ENCODE assay signal across 11 mouse cellular contexts in the genomic region with DNA sequence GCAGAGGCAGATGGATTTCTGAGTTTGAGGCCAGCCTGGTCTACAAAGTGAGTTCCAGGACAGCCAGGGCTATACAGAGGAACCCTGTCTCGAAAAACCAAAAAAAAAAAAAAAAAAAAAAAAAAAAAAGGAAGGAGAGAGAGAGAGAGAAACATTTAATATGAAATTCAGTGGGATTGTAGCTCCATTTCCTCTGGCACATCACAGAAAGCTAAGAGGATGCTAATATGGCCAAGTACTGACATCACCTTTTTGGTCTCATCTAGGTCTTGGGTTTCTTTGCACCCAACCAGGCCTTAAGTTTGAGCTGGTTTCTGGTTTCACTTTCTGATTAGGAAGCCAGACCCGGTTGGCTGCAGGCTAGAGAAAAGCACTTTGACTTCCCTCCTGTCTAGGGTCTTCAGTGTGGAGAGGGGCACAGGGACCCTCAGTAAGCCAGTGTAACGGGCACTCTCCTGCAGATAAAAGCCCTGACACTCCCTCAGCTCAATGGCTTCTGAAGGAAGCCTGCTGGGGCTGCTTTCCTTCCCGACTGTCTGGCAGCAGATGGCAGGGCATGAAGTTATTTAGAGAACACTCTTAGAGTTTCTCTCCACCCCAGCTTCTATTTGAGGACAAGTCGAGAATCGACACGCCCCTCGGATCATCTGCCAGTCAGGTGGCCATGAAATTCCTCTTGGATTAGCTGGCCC. TPM values are rescaled to one million over a fixed set of nuclear protein-coding genes. Genes with fewer than 3 reads are reported as not detected.
DNase-seq lines count a peak whose midpoint lies in the region; ATAC-seq lines count a peak whose summit lies in the region.
"Had no signal": no experiment of that assay in that cellular context is flagged by ENCODE, and none has a peak within 500 bp of the region (broad histone marks: within the 10 kb centered on the region; RNA-seq: fewer than 3 reads in every experiment).

No protein-coding gene starts in this region.

- H3K9me3 ChIP-seq in kidney, embryonic 14.5 days (ENCODE audit: control insufficient read depth, low read length) = no peaks in the 10 kb centered on the region
- H3K9me3 ChIP-seq: embryonic facial prominence, embryonic 13.5 days had no signal

- no peaks in the 10 kb centered on the region for H3K36me3 ChIP-seq in kidney, embryonic 14.5 days (ENCODE audit: control insufficient read depth, insufficient read depth, low read length)
- H3K36me3 ChIP-seq: embryonic facial prominence, embryonic 13.5 days had no signal

- no peak for ATAC-seq in kidney, embryonic 14.5 days (ENCODE audit: low FRiP score, low TSS enrichment)

- DNase-seq in 3T3-L1 (ENCODE audit: low read depth, low spot score) = peak; percentile 46
- DNase-seq in A20 (ENCODE audit: low read depth, low spot score) = peak; percentile 72
- DNase-seq in gastrocnemius, postnatal 25 days = peak; percentile 41
- DNase-seq in left cerebral cortex, postnatal 14 days (ENCODE audit: low spot score in 2 of 2) = peak; percentile 68 to 79
- no peak for DNase-seq in kidney, adult 18-20 months
- no peak for DNase-seq in ovary, adult 18-20 months (ENCODE audit: low spot score)
- DNase-seq: adrenal gland, postnatal 10 days; kidney, adult 9 months; spleen, adult 18-20 months had no signal

- no peak overlapping the region for H3K27ac ChIP-seq in kidney, embryonic 14.5 days (ENCODE audit: low read depth, low read length)
- H3K27ac ChIP-seq: embryonic facial prominence, embryonic 13.5 days had no signal

- 40% methylated on average over 7 of the region's 8 CpGs for WGBS in kidney, embryonic 14.5 days

- no peaks in the 10 kb centered on the region for H3K27me3 ChIP-seq in kidney, embryonic 14.5 days (ENCODE audit: control insufficient read depth, insufficient read depth, low read length)
- H3K27me3 ChIP-seq: embryonic facial prominence, embryonic 13.5 days had no signal

- H3K4me1 ChIP-seq in kidney, embryonic 14.5 days (ENCODE audit: control insufficient read depth, insufficient read depth, low read length) = 0 out of 2 replicates have a peak, but pooled peaks cover 4% of the 10 kb centered on the region

- no peak overlapping the region for H3K4me3 ChIP-seq in kidney, embryonic 14.5 days (ENCODE audit: low read length)
- H3K4me3 ChIP-seq: embryonic facial prominence, embryonic 13.5 days had no signal

- intact Hi-C loops in left cerebral cortex, postnatal 14 days (cut with DNase I) = no loop called here

- H3K4me2 ChIP-seq in kidney, embryonic 14.5 days (replicated peaks; ENCODE audit: low read depth, low read length) = no peak overlapping the region
- H3K4me2 ChIP-seq: embryonic facial prominence, embryonic 13.5 days had no signal

- no peak overlapping the region for H3K9ac ChIP-seq in kidney, embryonic 14.5 days (ENCODE audit: low read depth, low read length)
- H3K9ac ChIP-seq: embryonic facial prominence, embryonic 13.5 days had no signal

RNA-seq across cellular contexts. Expression of a gene that starts 37.3 kb away (rescaled TPM):
- total RNA-seq in gastrocnemius, postnatal 25 days (2021) = 100 to 1,000 TPM; 372 to 421 TPM
- 10 to 100 TPM; 73.8 to 74.4 TPM for total RNA-seq in left cerebral cortex, postnatal 14 days (2021)
- 116 and 133 TPM in 2 replicates for polyA plus RNA-seq in kidney, embryonic 14.5 days (2014; fragmentation: Nextera tagmentation; extraction: Ambion mirVana)

RNA-seq across cellular contexts. Expression of a gene that starts 37.3 kb away (rescaled TPM):
- 10 to 100 TPM; 33.2 to 33.3 TPM for total RNA-seq in gastrocnemius, postnatal 25 days (2021)
- total RNA-seq in left cerebral cortex, postnatal 14 days (2021) = 10 to 100 TPM; 20.9 to 24.4 TPM
- 12.4 and 18.3 TPM in 2 replicates for polyA plus RNA-seq in kidney, embryonic 14.5 days (2014; fragmentation: Nextera tagmentation; extraction: Ambion mirVana)

RNA-seq across cellular contexts. Expression of a gene that starts 56.7 kb away (rescaled TPM):
- 1 to 10 TPM; 2.3 to 3.5 TPM for total RNA-seq in gastrocnemius, postnatal 25 days (2021)
- total RNA-seq in left cerebral cortex, postnatal 14 days (2021) = 10 to 100 TPM; 12.3 to 13.4 TPM
- 0.37 and 0.38 TPM in 2 replicates for polyA plus RNA-seq in kidney, embryonic 14.5 days (2014; fragmentation: Nextera tagmentation; extraction: Ambion mirVana)

Comparison
In these comparisons a context has a peak if more than half of its experiments do, and no peak if none do; other contexts are left out.
1. DNase-seq: peak in 3T3-L1 (single experiment), A20 (single experiment), gastrocnemius, postnatal 25 days (single experiment) and left cerebral cortex, postnatal 14 days (2 of 2); none in kidney, adult 18-20 months (single experiment) and ovary, adult 18-20 months (single experiment).
2. RNA of a gene that starts 37.3 kb away (total RNA-seq): 372 to 421 TPM in gastrocnemius, postnatal 25 days; 73.8 to 74.4 TPM in left cerebral cortex, postnatal 14 days; every median in the first group is over 4 times any median in the second.